Mouse (Mus musculus) erythroblast, embryonic 14.5 days (primary cell): Measurements from ENCODE around the gene Gm45837. TPM values are rescaled to one million over a fixed set of nuclear protein-coding genes. Genes with fewer than 3 reads are reported as not detected.
A peak's percentile ranks its signal among the peaks of the same experiment; 100 is the strongest.

Experiments
- H3K27me3 ChIP-seq: 2 replicates; pipeline ENCODE4 v1.6.1; 2012; ENCODE audit warnings: inconsistent platforms; ENCODE audit not compliant: control insufficient read depth
- H3K36me3 ChIP-seq: 2 replicates; pipeline ENCODE4 v1.6.1; 2012; ENCODE audit warnings: mild to moderate bottlenecking, inconsistent platforms; ENCODE audit not compliant: control insufficient read depth
- H3K4me1 ChIP-seq: 2 replicates; pipeline ENCODE4 v1.6.1; 2012; ENCODE audit warnings: inconsistent platforms; ENCODE audit not compliant: control insufficient read depth
- H3K4me3 ChIP-seq: replicated peaks from 2 replicates; pipeline ENCODE3; 2012; ENCODE audit warnings: moderate library complexity, mild to moderate bottlenecking, inconsistent platforms
- H3K9me3 ChIP-seq: 2 replicates; pipeline ENCODE4 v1.6.1; 2012; ENCODE audit warnings: low read length, inconsistent platforms, mixed read lengths; ENCODE audit not compliant: control insufficient read depth
- GATA1 ChIP-seq: IDR thresholded peaks from 2 replicates; pipeline ENCODE4 v1.6.1; 2012; ENCODE audit warnings: low read length, inconsistent platforms, mixed read lengths
- TAL1 ChIP-seq: IDR thresholded peaks from 3 replicates; pipeline ENCODE4 v1.6.1; 2012; ENCODE audit warnings: low read length, inconsistent platforms, mixed read lengths
- polyA plus RNA-seq: library from polyadenylated mRNA; stranded (reverse); fragments of >175 nt; gene quantifications from 2 replicates; pipeline ENCODE4 v1.2.3, GENCODE M21; 2012

Gene Gm45837
- polyA plus RNA-seq, 1 experiment = not detected

DNA sequence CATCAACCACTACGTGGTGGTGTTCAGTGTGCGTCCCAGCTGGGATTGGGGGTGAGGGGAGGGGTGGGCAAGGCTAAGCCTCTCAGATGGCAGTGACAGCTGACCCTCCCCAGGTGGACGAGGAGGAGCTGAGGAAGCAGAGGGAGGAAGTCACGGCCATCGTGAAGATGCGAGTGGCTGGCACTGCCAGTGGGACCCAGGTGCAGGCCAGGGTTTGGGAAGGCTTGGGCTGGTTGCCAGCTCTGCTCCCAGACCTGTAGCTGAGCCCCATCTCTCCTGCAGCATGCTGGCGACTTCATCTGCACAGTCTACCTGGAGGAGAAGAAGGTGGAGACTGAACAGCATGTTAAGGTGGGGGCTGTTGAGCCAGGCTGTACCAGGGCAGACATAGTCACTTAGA, 9.2 kb upstream of the Gm45837 start:
- no peaks in the 10 kb centered on the region for H3K4me1 ChIP-seq
- H3K36me3 ChIP-seq = peaks cover 63% of the 10 kb centered on the region
- TF ChIP-seq GATA1 (no peak), TAL1 (no peak)
- H3K27me3 ChIP-seq = no peaks in the 10 kb centered on the region
- H3K9me3 ChIP-seq = peaks cover 3% of the 10 kb centered on the region; the same call in 1 of the 2 replicates
- no peak overlapping the region for H3K4me3 ChIP-seq

DNA sequence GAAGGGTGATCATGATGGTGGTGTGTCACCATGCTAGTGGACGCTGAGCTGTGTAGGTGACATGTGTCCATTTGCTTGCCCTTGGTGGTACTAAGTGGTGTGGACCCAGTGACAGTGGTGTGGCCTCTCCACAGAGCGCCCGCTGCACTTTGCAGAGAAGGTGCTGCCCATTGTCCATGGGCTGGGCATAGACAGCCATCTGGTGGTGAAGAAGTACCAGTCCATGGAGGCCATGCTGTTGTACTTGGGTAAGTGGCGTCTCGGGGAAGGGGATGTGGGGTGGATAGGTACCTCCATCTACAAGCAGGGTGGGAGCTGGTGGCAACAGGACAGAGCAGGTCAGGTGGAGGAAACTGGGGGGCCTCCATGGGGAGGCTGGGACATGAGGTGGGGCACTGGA, 6.9 kb upstream of the Gm45837 start:
- H3K36me3 ChIP-seq = peaks cover 51% of the 10 kb centered on the region
- no peak for TF ChIP-seq TAL1
- no peak for TF ChIP-seq GATA1

DNA sequence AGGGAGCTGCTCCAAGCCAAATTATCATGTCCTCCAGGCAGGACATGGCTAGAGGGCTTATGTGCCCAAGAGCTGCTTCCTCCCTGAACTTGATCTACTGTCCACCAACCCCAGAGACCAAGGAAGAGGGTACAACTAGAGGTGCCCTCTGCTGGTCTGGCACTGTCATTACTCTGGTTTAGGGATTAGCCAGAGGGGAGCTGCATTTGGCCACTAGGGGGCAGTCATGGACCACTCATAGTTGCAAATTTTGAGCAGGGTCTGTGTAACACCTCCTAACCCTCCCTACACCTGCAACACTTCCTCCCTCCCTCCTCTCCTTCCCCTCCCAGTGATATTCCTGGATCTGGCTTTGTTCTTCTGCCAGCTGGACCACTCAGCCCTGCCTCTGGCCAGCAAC, 2.1 kb downstream of the Gm45837 start:
- Histone ChIP-seq H3K4me1 (peaks cover 27% of the 10 kb centered on the region), H3K27me3 (peaks cover 7% of the 10 kb centered on the region), H3K9me3 (no peaks in the 10 kb centered on the region), H3K4me3 (no peak overlapping the region), H3K36me3 (peaks cover 13% of the 10 kb centered on the region)
- TF ChIP-seq TAL1 (no peak), GATA1 (no peak)

More for the DNA sequence above, 6.9 kb upstream of the Gm45837 start:
- H3K27me3 ChIP-seq = no peaks in the 10 kb centered on the region
- no peaks in the 10 kb centered on the region for H3K4me1 ChIP-seq
- no peak overlapping the region for H3K4me3 ChIP-seq
- H3K9me3 ChIP-seq = no peaks in the 10 kb centered on the region

- no peak for TF ChIP-seq GATA1
- no peak for TF ChIP-seq TAL1
- peaks cover 30% of the 10 kb centered on the region for H3K4me1 ChIP-seq
- H3K27me3 ChIP-seq = peaks cover 16% of the 10 kb centered on the region
- peaks cover 3% of the 10 kb centered on the region; the same call in 1 of the 2 replicates for H3K36me3 ChIP-seq
- no peaks in the 10 kb centered on the region for H3K9me3 ChIP-seq
- no peak overlapping the region for H3K4me3 ChIP-seq
These were observed 3.5 kb downstream of the Gm45837 start for GRCm38 (mm10) chr7:101414209-101414608.

DNA sequence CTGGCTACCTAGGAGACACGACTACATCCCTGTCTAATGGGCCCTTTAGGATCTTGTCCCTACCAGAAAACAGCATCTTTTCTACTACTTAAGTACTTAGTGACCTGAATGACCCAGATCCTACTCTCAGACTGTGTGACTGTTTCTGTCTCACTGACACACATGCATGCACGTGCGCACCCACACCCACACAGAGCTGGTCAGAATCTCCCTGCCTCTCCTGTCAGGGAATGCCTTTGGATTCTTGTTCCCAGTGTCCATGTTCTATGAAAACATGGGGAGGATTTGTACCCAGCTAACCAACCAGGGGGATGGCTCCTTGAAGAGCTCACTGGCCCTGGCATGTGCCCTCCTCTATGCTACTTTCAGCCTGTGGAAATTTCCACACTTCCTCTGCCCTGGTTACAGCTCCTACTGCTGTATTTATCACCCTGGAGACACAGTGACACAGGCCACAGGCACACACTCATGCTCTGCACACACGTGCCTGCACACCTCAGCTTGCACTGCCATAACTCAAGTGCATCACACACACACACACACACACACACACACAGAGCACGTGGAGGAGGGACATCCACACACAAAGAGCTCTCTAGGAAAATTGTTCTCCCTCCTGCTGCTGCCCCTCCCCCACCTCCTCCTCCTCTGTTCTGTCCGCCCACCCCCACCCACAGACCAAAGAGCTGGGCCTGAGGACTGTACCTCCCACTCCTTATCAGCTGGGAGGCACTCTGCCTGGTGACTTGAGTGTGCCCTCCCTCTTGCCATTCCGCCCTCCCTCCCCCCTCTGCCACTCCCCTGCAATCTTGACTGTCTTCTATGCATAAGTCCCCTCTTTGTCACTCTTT, 4.2 kb downstream of the Gm45837 start:
- peaks cover 33% of the 10 kb centered on the region for H3K4me1 ChIP-seq
- no peak for TF ChIP-seq TAL1
- H3K4me3 ChIP-seq = no peak overlapping the region
- H3K9me3 ChIP-seq = no peaks in the 10 kb centered on the region
- H3K36me3 ChIP-seq = peaks cover 2% of the 10 kb centered on the region; the same call in 1 of the 2 replicates
- H3K27me3 ChIP-seq = peaks cover 21% of the 10 kb centered on the region

DNA sequence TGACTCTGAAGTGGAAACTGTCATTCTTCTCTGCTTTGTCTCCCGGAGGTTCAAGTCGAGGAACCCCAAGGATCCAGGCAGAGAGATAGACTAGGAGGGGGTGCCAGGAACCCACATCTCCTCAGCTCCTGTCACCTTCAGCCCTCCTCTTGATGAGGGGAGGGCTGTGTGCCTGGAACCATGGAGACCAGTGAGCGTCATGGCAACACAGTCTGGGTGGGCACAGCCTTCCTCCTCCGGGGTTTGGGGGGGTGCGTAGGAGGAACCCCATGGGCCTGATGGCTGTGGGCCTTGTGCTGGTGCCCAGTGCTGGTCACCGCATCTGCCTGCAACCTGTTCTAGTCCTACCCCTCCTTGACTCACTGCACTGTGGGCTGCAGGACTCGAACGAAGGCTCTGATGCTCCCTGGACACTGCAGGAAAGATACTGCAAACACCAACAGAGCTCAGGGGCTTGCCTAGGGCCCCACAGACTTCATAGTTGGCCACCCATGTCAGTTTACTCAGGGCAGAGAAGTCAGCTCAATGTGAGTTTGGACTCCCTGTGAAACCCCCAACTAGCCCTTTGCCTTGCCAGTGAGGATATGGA, 4.9 kb downstream of the Gm45837 start:
- H3K4me3 ChIP-seq = no peak overlapping the region
- TF ChIP-seq GATA1 (no peak), TAL1 (no peak)
- peaks cover 2% of the 10 kb centered on the region; the same call in 1 of the 2 replicates for H3K36me3 ChIP-seq
- H3K4me1 ChIP-seq = peaks cover 35% of the 10 kb centered on the region
- H3K27me3 ChIP-seq = peaks cover 24% of the 10 kb centered on the region
- H3K9me3 ChIP-seq = no peaks in the 10 kb centered on the region

DNA sequence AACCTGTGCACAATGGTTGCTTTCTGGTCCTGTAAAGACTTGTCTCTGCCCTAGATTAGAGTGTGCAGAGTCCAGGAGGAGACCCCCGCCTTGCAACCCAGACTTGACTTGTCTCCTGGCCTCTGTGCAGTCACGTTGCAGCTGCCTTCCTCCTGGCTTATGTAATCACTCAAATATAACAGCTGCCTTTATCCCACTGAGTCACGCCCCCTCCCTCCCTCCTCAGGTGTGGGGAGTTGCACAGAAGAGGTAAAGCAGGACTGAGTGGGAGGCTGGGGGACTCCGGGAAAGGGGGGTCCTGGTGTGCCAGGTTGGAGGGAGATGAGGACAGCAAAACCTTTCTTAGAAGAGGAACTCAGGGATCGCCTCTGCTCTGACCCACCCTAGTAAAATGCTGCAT, 5.7 kb downstream of the Gm45837 start:
- peaks cover 24% of the 10 kb centered on the region for H3K27me3 ChIP-seq
- H3K9me3 ChIP-seq = no peaks in the 10 kb centered on the region
- TF ChIP-seq GATA1 (no peak), TAL1 (no peak)
- H3K4me3 ChIP-seq = no peak overlapping the region
- peaks cover under 1% of the 10 kb centered on the region; the same call in 1 of the 2 replicates for H3K36me3 ChIP-seq
- H3K4me1 ChIP-seq = peaks cover 43% of the 10 kb centered on the region

DNA sequence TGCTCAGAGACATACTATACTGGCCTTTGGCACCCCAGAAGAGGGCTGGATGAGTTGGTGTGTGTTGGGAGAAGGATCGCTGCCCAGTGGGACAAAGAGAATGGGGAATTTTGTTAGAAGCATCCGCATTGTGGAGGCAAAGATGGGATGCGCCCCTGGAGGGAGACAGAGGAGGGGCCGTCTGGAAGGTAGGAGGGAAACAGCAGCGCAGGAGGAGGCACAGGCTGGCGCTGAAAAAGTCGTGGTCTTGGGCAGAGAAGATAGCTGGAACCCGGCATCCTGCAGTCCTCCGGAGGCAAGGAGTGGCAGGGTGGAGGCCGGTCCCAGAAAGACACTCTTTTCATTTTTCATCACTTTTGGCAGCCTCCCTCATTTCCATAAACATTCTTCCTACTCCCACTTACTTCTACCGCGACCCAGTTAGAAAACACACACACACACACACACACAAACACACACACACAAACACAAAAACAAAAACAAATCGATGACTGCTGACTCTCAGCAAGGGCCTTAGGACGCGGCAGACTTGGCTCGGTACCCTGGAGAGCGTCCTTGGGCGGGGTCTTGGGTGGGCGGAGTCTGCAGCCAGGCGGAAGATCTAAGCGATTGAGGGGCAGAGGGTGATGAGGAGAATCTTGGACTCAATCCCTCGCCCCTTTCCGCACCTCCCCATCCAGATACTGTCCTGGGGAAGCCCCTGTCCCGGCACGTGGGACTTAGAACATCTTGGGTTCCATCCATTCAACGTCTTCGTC, 8.5 kb downstream of the Gm45837 start:
- H3K9me3 ChIP-seq = no peaks in the 10 kb centered on the region
- peaks cover 45% of the 10 kb centered on the region for H3K4me1 ChIP-seq
- peaks cover 29% of the 10 kb centered on the region for H3K27me3 ChIP-seq
- no peak for TF ChIP-seq TAL1
- TF ChIP-seq GATA1 = no peak
- H3K4me3 ChIP-seq = no peak overlapping the region
- no peaks in the 10 kb centered on the region; the same call in 1 of the 2 replicates for H3K36me3 ChIP-seq

- H3K9me3 ChIP-seq = no peaks in the 10 kb centered on the region
- H3K27me3 ChIP-seq = peaks cover 29% of the 10 kb centered on the region
- peak within 1 kb of the TSS; percentile 28 for H3K4me3 ChIP-seq
- H3K36me3 ChIP-seq = no peaks in the 10 kb centered on the region
- peaks cover 27% of the 10 kb centered on the region for H3K4me1 ChIP-seq
- no peak for TF ChIP-seq TAL1
- no peak for TF ChIP-seq GATA1
These were observed 10.8 kb downstream of the Gm45837 start, which contains the start of gene Pde2a for GRCm38 (mm10) chr7:101421529-101421928. TSS of gene Pde2a (plus strand) at chr7:101421691.
